Mouse (Mus musculus) neural tube, embryonic 12.5 days (tissue): ENCODE data around the gene Rab11fip5. TPM values are rescaled to one million over a fixed set of nuclear protein-coding genes. Genes with fewer than 3 reads are reported as not detected.

Experiments used
- ATAC-seq: fragments of 200-750 bp; cut with Nextera tagmentation; 2 replicates; pipeline ENCODE4 v1.8.0; 2017; ENCODE audit warnings: low read depth, mild to moderate bottlenecking, moderate TSS enrichment, moderate library complexity; ENCODE audit not compliant: low FRiP score
- H3K27ac ChIP-seq: fragments of 300-500 bp; sonication (generic); 2 replicates; pipeline ENCODE4 v1.5.1; 2016
- H3K27me3 ChIP-seq: fragments of 300-500 bp; sonication (generic); replicated peaks from 2 replicates; pipeline ENCODE4 v1.6.1; 2016; ENCODE audit warnings: mild to moderate bottlenecking
- H3K36me3 ChIP-seq: fragments of 300-500 bp; sonication (generic); 2 replicates; pipeline ENCODE4 v1.6.1; 2016; ENCODE audit warnings: mild to moderate bottlenecking
- H3K4me1 ChIP-seq: fragments of 300-500 bp; sonication (generic); 2 replicates; pipeline ENCODE4 v1.6.1; 2016
- H3K4me2 ChIP-seq: fragments of 300-500 bp; sonication (generic); replicated peaks from 2 replicates; pipeline ENCODE4 v1.6.1; 2016; ENCODE audit warnings: mild to moderate bottlenecking
- H3K4me3 ChIP-seq: fragments of 300-500 bp; sonication (generic); 2 replicates; pipeline ENCODE4 v1.5.1; 2016
- H3K9ac ChIP-seq: fragments of 300-500 bp; sonication (generic); 2 replicates; pipeline ENCODE4 v1.6.1; 2016; ENCODE audit warnings: mild to moderate bottlenecking
- H3K9me3 ChIP-seq: fragments of 300-500 bp; sonication (generic); 2 replicates; pipeline ENCODE4 v1.6.1; 2016; ENCODE audit warnings: mild to moderate bottlenecking
- WGBS: fragments of 180-500 bp; shearing (Covaris S2); methylation state at CpG from one replicate; pipeline ENCODE4 v1.1.7; 2016; 5-methylcytosine and 5-hydroxymethylcytosine counted together
- polyA plus RNA-seq: library from polyadenylated mRNA; unstranded; fragments of >200 nt; fragmentation: Nextera tagmentation; extraction: Ambion mirVana; gene quantifications from 2 replicates; pipeline ENCODE4 v1.2.1, GENCODE M21; 2016

Gene Rab11fip5
- polyA plus RNA-seq, 1 experiment from 2014 or later, result 9.0 TPM

GRCm38 (mm10) chr6:85326564-85326963 lies 47.9 kb downstream of the Rab11fip5 start:
- WGBS, result 83% methylated on average over 4 of the region's 4 CpGs
- H3K4me2 ChIP-seq, result no peak overlapping the region
- H3K4me3 ChIP-seq, result no peak overlapping the region
- H3K9ac ChIP-seq, result no peak overlapping the region
- no peak overlapping the region for H3K27ac ChIP-seq
- no peaks in the 10 kb centered on the region for H3K9me3 ChIP-seq
- H3K4me1 ChIP-seq, result peaks cover 2% of the 10 kb centered on the region
- no peak for ATAC-seq
- H3K36me3 ChIP-seq, result no peaks in the 10 kb centered on the region
- peaks cover 6% of the 10 kb centered on the region for H3K27me3 ChIP-seq

DNA sequence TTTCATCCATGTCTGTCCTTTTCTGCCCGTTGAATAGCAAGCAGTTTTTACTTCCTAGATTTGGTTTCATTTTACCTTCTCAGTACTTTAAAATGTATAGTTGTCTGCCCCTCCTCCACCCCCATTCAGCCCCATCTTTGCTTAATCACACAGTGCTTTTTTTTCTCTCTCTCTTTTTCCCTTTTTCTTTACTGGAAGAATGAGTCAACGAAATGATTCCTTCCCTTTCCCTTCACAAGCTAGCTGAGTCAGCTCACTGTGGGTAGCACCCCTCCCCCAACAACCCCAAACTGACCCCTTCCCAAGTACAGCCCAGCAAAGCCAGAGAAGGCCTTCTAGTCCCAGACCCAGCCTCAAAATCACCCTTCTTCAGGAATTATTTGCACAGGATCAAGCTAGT lies 49.3 kb downstream of the Rab11fip5 start:
- Histone ChIP-seq H3K9ac (no peak overlapping the region), H3K9me3 (no peaks in the 10 kb centered on the region), H3K27me3 (no peaks in the 10 kb centered on the region), H3K4me3 (no peak overlapping the region), H3K4me2 (no peak overlapping the region), H3K27ac (no peak overlapping the region), H3K4me1 (peaks cover 8% of the 10 kb centered on the region), H3K36me3 (no peaks in the 10 kb centered on the region)
- ATAC-seq, result no peak
- WGBS, result 66% methylated on average over 2 of the region's 2 CpGs

DNA sequence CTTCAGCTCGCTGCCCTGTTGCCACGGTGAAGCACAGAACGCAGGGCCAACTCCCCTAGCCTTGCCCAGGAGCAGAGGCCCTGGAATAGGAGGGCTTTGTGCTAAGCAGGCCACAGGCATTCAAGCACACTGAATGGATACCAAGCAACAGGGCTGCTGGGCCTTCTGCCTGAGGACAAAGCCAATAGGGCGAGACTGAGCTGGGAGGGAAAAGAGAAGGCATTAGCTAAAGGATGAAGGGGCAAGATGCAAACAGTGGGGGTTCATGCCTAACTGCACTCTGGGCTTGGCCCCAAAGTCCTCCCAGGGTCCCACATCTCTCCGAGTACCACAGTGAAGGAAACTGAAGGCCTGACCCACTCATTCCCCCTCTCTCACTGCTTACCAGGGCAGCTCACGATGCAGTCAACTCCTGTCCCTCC lies 54.0 kb downstream of the Rab11fip5 start:
- WGBS, result 40% methylated on average over 6 of the region's 6 CpGs

DNA sequence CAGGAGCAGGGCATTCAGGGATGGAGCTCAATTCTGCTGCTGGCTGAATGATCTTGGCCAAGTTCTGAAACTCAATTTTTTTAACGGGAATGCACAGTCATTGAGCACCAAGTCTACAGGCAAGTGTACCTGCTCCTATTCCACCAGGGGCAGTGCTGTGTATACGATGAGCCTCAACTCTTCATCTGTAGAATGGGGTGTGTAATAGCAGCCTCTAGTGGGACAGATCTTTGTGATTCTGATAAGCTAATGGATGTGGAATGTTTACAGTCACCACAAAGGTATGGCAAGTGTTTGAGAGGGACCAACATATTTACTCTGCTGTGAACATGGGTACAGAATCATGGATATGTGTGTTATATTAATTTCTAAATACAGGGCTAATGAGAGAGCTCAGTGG lies 58.2 kb downstream of the Rab11fip5 start:
- ATAC-seq, result no peak
- Histone ChIP-seq H3K4me2 (no peak overlapping the region), H3K4me3 (no peak overlapping the region), H3K9ac (no peak overlapping the region), H3K27ac (no peak overlapping the region), H3K27me3 (no peaks in the 10 kb centered on the region), H3K4me1 (peaks cover 21% of the 10 kb centered on the region), H3K36me3 (no peaks in the 10 kb centered on the region; the same call in 1 of the 2 replicates), H3K9me3 (no peaks in the 10 kb centered on the region)
- WGBS, result 95% methylated on average over 2 of the region's 2 CpGs

More for the DNA sequence above, 54.0 kb downstream of the Rab11fip5 start:
- Histone ChIP-seq H3K4me3 (no peak overlapping the region), H3K9me3 (no peaks in the 10 kb centered on the region), H3K36me3 (no peaks in the 10 kb centered on the region; the same call in 1 of the 2 replicates), H3K4me2 (no peak overlapping the region), H3K4me1 (peaks cover 8% of the 10 kb centered on the region), H3K9ac (no peak overlapping the region), H3K27ac (peak overlapping the region; percentile 20; the same call in 1 of the 2 replicates), H3K27me3 (no peaks in the 10 kb centered on the region)
- peak; percentile 77; the same call in 1 of the 2 replicates for ATAC-seq

DNA sequence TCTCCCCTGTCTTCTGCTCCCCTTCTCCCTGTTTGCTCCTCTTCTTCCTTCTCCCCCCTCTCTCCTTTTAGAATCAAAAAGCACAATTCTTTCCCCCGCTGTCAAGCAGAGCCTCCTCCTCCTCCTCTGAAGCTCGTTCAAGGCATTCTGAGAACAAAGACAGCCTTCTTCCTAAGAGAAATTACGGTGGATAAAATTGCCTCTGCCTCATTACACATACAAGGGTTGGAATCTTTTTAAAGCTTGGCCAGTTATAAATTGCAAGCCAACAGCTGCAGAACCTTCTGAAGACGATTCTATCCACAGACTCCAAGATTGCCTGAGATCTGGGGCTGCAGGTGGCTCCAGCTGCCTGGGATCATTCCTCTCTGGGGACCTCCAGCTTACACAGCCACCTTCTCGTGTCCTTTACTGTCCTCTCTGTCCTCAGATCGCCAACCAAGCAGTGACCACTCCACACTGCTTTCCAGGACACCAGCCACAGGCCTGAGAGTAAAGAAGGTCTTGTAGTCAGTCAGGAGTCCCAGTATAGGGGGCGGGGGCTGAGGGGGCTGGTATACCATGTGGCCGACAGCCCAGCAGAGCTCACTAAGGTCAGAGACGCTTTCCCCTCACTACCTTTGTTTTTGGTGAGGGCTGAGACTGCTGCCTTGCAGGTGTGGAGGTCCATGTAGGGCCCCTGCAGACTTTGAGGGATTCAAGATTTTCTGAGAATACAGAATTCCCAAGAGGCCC lies 60.2 kb downstream of the Rab11fip5 start:
- no peaks in the 10 kb centered on the region for H3K9me3 ChIP-seq
- no peak overlapping the region for H3K27ac ChIP-seq
- no peaks in the 10 kb centered on the region; the same call in 1 of the 2 replicates for H3K36me3 ChIP-seq
- H3K27me3 ChIP-seq, result no peaks in the 10 kb centered on the region
- no peak overlapping the region for H3K4me3 ChIP-seq
- WGBS, result 16% methylated on average over 9 of the region's 9 CpGs
- H3K4me1 ChIP-seq, result peaks cover 13% of the 10 kb centered on the region
- H3K4me2 ChIP-seq, result peak overlapping the region; percentile 27
- peak; percentile 44 for ATAC-seq
- no peak overlapping the region for H3K9ac ChIP-seq

GRCm38 (mm10) chr6:85307894-85308293 lies 66.5 kb downstream of the Rab11fip5 start:
- H3K9me3 ChIP-seq, result no peaks in the 10 kb centered on the region
- H3K27ac ChIP-seq, result no peak overlapping the region
- WGBS, result 74% methylated on average over 4 of the region's 4 CpGs
- no peak overlapping the region for H3K9ac ChIP-seq
- H3K27me3 ChIP-seq, result no peaks in the 10 kb centered on the region
- peaks cover 3% of the 10 kb centered on the region for H3K4me1 ChIP-seq
- H3K4me2 ChIP-seq, result no peak overlapping the region
- H3K4me3 ChIP-seq, result no peak overlapping the region
- no peak for ATAC-seq
- H3K36me3 ChIP-seq, result no peaks in the 10 kb centered on the region

GRCm38 (mm10) chr6:85306375-85306774 lies 68.1 kb downstream of the Rab11fip5 start:
- 92% methylated on average over 3 of the region's 3 CpGs for WGBS
- Histone ChIP-seq H3K27me3 (no peaks in the 10 kb centered on the region), H3K27ac (no peak overlapping the region), H3K9me3 (no peaks in the 10 kb centered on the region), H3K4me2 (no peak overlapping the region), H3K36me3 (no peaks in the 10 kb centered on the region), H3K4me3 (no peak overlapping the region), H3K4me1 (peaks cover 9% of the 10 kb centered on the region), H3K9ac (no peak overlapping the region)
- ATAC-seq, result no peak

- H3K4me2 ChIP-seq, result no peak overlapping the region
- no peaks in the 10 kb centered on the region for H3K27me3 ChIP-seq
- H3K9ac ChIP-seq, result no peak overlapping the region
- no peaks in the 10 kb centered on the region for H3K36me3 ChIP-seq
- peaks cover 9% of the 10 kb centered on the region for H3K4me1 ChIP-seq
- no peaks in the 10 kb centered on the region for H3K9me3 ChIP-seq
- ATAC-seq, result no peak
- H3K4me3 ChIP-seq, result no peak overlapping the region
- H3K27ac ChIP-seq, result no peak overlapping the region
Observed at GRCm38 (mm10) chr6:85305826-85306225, 68.6 kb downstream of the Rab11fip5 start.

DNA sequence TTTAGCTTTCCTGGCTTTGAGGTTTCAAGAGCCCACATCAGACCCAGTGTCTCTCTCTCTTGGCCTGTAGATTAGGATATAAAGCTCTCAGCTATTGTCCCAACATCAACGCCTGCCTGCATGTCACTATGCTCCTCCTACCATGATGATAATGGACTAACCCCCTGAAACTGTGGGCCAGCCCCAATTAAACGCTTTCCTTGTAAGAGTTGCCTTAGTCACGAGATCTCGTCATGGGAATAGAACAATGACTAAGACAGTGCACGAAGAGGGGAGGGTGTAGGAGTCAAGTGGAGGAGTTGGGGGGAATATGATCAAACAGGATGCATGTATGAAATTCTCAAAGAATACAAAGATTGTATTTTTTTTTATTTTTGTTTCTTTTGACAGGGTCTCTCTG lies 69.5 kb downstream of the Rab11fip5 start:
- H3K4me3 ChIP-seq, result no peak overlapping the region
- no peaks in the 10 kb centered on the region for H3K36me3 ChIP-seq
- no peak for ATAC-seq
- H3K9ac ChIP-seq, result no peak overlapping the region
- no peaks in the 10 kb centered on the region for H3K27me3 ChIP-seq
- H3K27ac ChIP-seq, result no peak overlapping the region
- peaks cover 9% of the 10 kb centered on the region for H3K4me1 ChIP-seq
- 71% methylated on average over 5 of the region's 5 CpGs for WGBS
- H3K4me2 ChIP-seq, result no peak overlapping the region
- H3K9me3 ChIP-seq, result no peaks in the 10 kb centered on the region

GRCm38 (mm10) chr6:85302326-85303055 lies 71.9 kb downstream of the Rab11fip5 start:
- no peak for ATAC-seq
- WGBS, result 64% methylated on average over 3 of the region's 3 CpGs
- no peaks in the 10 kb centered on the region for H3K36me3 ChIP-seq
- H3K27ac ChIP-seq, result no peak overlapping the region
- no peaks in the 10 kb centered on the region for H3K9me3 ChIP-seq
- H3K4me1 ChIP-seq, result peaks cover 9% of the 10 kb centered on the region
- H3K4me3 ChIP-seq, result no peak overlapping the region
- no peak overlapping the region for H3K4me2 ChIP-seq
- no peak overlapping the region for H3K9ac ChIP-seq
- no peaks in the 10 kb centered on the region for H3K27me3 ChIP-seq

DNA sequence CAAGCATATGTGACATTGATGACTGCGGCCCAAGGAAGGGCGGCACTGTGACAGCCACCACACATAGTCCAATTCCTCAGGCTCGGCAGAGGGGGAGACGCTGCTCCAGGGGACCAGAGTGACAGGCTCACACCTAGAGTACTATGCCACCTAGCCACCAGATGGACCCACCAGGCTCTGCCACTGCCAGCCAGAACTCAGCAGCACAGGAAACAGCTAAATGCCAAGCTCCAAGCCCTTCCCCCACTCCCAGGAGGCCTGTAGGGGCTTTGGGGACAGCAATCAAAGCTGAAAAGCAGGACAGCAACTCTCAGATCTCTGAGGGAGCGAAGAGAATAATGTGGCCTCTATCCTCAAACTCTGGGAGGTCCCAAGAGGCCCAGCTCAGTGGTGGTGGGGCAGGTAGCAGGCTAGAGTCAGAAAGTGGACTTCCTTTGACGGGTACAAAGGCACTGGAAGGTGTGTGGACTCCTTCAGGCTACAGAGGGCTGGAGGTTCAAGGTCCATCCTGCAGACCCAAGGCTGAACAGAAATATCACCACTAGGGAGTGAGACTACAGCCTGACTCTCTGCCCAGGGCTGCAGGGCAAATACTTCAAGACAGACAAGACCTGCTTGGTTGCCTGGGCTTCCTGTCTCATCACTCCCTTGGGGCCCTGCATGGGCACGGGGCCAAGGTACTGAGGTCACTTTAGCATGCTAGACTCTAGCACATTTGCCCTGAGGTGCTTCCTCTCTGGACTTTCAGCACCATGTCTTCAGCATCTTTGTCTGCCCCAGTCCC lies 78.9 kb downstream of the Rab11fip5 start:
- Histone ChIP-seq H3K36me3 (no peaks in the 10 kb centered on the region), H3K4me3 (no peak overlapping the region), H3K9me3 (no peaks in the 10 kb centered on the region), H3K4me1 (peaks cover 18% of the 10 kb centered on the region), H3K4me2 (no peak overlapping the region), H3K27ac (no peak overlapping the region), H3K9ac (no peak overlapping the region), H3K27me3 (no peaks in the 10 kb centered on the region)
- WGBS, result 70% methylated on average over 7 of the region's 7 CpGs
- no peak for ATAC-seq

DNA sequence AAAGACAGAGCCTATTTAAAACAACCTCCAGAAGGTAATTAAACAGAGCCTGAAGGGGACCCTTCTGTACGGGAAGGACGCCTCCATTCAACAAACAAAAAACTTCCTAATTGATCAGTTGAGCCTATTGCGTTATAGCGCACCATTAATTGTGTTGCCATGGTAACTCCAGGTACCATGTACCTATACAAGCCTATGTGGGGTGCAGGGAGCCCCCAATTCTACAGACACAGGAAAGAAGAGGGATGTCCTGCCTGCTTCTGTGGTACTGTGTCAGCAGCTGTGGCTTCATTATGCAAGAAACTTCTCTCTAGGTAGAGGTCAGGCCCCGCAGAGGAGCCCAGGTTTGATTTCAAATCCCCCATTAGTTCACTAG lies 80.4 kb downstream of the Rab11fip5 start:
- 37% methylated on average over 5 of the region's 5 CpGs for WGBS
- no peaks in the 10 kb centered on the region for H3K27me3 ChIP-seq
- no peak overlapping the region for H3K27ac ChIP-seq
- H3K9ac ChIP-seq, result peak overlapping the region; percentile 17; the same call in 1 of the 2 replicates
- ATAC-seq, result peak; percentile 51
- peaks cover 18% of the 10 kb centered on the region for H3K4me1 ChIP-seq
- H3K4me2 ChIP-seq, result 0 out of 2 replicates have a peak overlapping the region, but pooled peaks have one; percentile 14
- no peaks in the 10 kb centered on the region for H3K36me3 ChIP-seq
- H3K9me3 ChIP-seq, result no peaks in the 10 kb centered on the region
- H3K4me3 ChIP-seq, result no peak overlapping the region
